In genomic region chr17:46628471-46628790, GRCm38 (mm10) we compare ENCODE assay signal across 8 mouse cellular contexts. TPM values are rescaled to one million over a fixed set of nuclear protein-coding genes. Genes with fewer than 3 reads are reported as not detected.
DNase-seq lines count a peak whose midpoint lies in the region; ATAC-seq lines count a peak whose summit lies in the region.

No protein-coding gene starts in this region.

- peak overlapping the region; percentile 99 for H3K9ac ChIP-seq in neural tube, embryonic 13.5 days

- peak overlapping the region; percentile 82 for H3K4me2 ChIP-seq in neural tube, embryonic 13.5 days

- under 1% methylated on average over 13 of the region's 13 CpGs for WGBS in limb, embryonic 10.5 days
- WGBS in neural tube, embryonic 13.5 days: under 1% methylated on average over 13 of the region's 13 CpGs

- peak; percentile 23 for ATAC-seq in neural tube, embryonic 13.5 days (ENCODE audit: low read depth)

- H3K36me3 ChIP-seq in limb, embryonic 10.5 days: peaks cover 19% of the 10 kb centered on the region
- peaks cover 30% of the 10 kb centered on the region for H3K36me3 ChIP-seq in neural tube, embryonic 13.5 days

- DNase-seq in cerebellum, adult 9-10 months: peak; percentile 44
- DNase-seq in cerebellum, adult 11 months: no peak
- peak; percentile 31 for DNase-seq in ovary, postnatal 14 days (ENCODE audit: low spot score)
- DNase-seq in ovary, postnatal 36 days (ENCODE audit: low spot score): no peak
- no peak for DNase-seq in limb, embryonic 10.5 days (ENCODE audit: low spot score)
- DNase-seq in thymus, postnatal 0 days (ENCODE audit: low spot score): no peak
- DNase-seq in layer of hippocampus, postnatal 25 days (ENCODE audit: extremely low spot score in 1 of 2, low spot score in 1 of 2): no peak

- peaks cover 82% of the 10 kb centered on the region for H3K4me1 ChIP-seq in limb, embryonic 10.5 days
- peaks cover 66% of the 10 kb centered on the region for H3K4me1 ChIP-seq in neural tube, embryonic 13.5 days (replicated peaks)

- H3K4me3 ChIP-seq in limb, embryonic 10.5 days: peak overlapping the region; percentile 99
- peak overlapping the region; percentile 98 for H3K4me3 ChIP-seq in neural tube, embryonic 13.5 days

- H3K9me3 ChIP-seq in limb, embryonic 10.5 days (replicated peaks): no peaks in the 10 kb centered on the region
- no peaks in the 10 kb centered on the region for H3K9me3 ChIP-seq in neural tube, embryonic 13.5 days

- no peaks in the 10 kb centered on the region for H3K27me3 ChIP-seq in limb, embryonic 10.5 days (ENCODE audit: low read depth, poor library complexity, severe bottlenecking)
- no peaks in the 10 kb centered on the region for H3K27me3 ChIP-seq in neural tube, embryonic 13.5 days

- peak overlapping the region; percentile 98 for H3K27ac ChIP-seq in limb, embryonic 10.5 days
- H3K27ac ChIP-seq in neural tube, embryonic 13.5 days (replicated peaks): peak overlapping the region; percentile 93

RNA-seq across cellular contexts. Expression of gene Ptk7, which starts 0.9 kb away (rescaled TPM):
- 102 and 142 TPM in 2 replicates for polyA plus RNA-seq in limb, embryonic 10.5 days (2016; fragmentation: Nextera tagmentation; extraction: Ambion mirVana)
- polyA plus RNA-seq in neural tube, embryonic 13.5 days (2015; fragmentation: Nextera tagmentation; extraction: Ambion mirVana): 38.7 and 41.3 TPM in 2 replicates
- 24.7 and 25.1 TPM in 2 replicates for polyA plus RNA-seq in thymus, postnatal 0 days (2015; fragmentation: Nextera tagmentation; extraction: Ambion mirVana)
- 1 to 10 TPM; 8.9 to 9.4 TPM for total RNA-seq in layer of hippocampus, postnatal 25 days (2021)

RNA-seq across cellular contexts. Expression of gene Klc4, which starts 17.4 kb away (rescaled TPM):
- 23.6 and 28.8 TPM in 2 replicates for polyA plus RNA-seq in limb, embryonic 10.5 days (2016; fragmentation: Nextera tagmentation; extraction: Ambion mirVana)
- 41.8 and 45.3 TPM in 2 replicates for polyA plus RNA-seq in neural tube, embryonic 13.5 days (2015; fragmentation: Nextera tagmentation; extraction: Ambion mirVana)
- polyA plus RNA-seq in thymus, postnatal 0 days (2015; fragmentation: Nextera tagmentation; extraction: Ambion mirVana): 17.7 and 18.4 TPM in 2 replicates
- 10 to 100 TPM; 16.8 to 17.0 TPM for total RNA-seq in layer of hippocampus, postnatal 25 days (2021)

RNA-seq across cellular contexts. Expression of gene Mrpl2, which starts 17.6 kb away (rescaled TPM):
- 140 and 144 TPM in 2 replicates for polyA plus RNA-seq in limb, embryonic 10.5 days (2016; fragmentation: Nextera tagmentation; extraction: Ambion mirVana)
- 63.2 and 70.1 TPM in 2 replicates for polyA plus RNA-seq in neural tube, embryonic 13.5 days (2015; fragmentation: Nextera tagmentation; extraction: Ambion mirVana)
- 110 and 113 TPM in 2 replicates for polyA plus RNA-seq in thymus, postnatal 0 days (2015; fragmentation: Nextera tagmentation; extraction: Ambion mirVana)
- 10 to 100 TPM; 51.5 to 57.4 TPM for total RNA-seq in layer of hippocampus, postnatal 25 days (2021)

RNA-seq across cellular contexts. Expression of gene Cul7, which starts 21.7 kb away (rescaled TPM):
- 40.3 and 48.0 TPM in 2 replicates for polyA plus RNA-seq in limb, embryonic 10.5 days (2016; fragmentation: Nextera tagmentation; extraction: Ambion mirVana)
- 40.0 and 41.7 TPM in 2 replicates for polyA plus RNA-seq in neural tube, embryonic 13.5 days (2015; fragmentation: Nextera tagmentation; extraction: Ambion mirVana)
- polyA plus RNA-seq in thymus, postnatal 0 days (2015; fragmentation: Nextera tagmentation; extraction: Ambion mirVana): 14.0 and 16.0 TPM in 2 replicates
- total RNA-seq in layer of hippocampus, postnatal 25 days (2021): 10 to 100 TPM; 19.7 to 20.9 TPM

RNA-seq across cellular contexts. Expression of gene Rrp36, which starts 45.7 kb away (rescaled TPM):
- 70.8 and 72.5 TPM in 2 replicates for polyA plus RNA-seq in limb, embryonic 10.5 days (2016; fragmentation: Nextera tagmentation; extraction: Ambion mirVana)
- polyA plus RNA-seq in neural tube, embryonic 13.5 days (2015; fragmentation: Nextera tagmentation; extraction: Ambion mirVana): 47.7 and 53.5 TPM in 2 replicates
- 53.2 and 68.6 TPM in 2 replicates for polyA plus RNA-seq in thymus, postnatal 0 days (2015; fragmentation: Nextera tagmentation; extraction: Ambion mirVana)
- 10 to 100 TPM; 16.3 to 18.1 TPM for total RNA-seq in layer of hippocampus, postnatal 25 days (2021)

Comparison
In these comparisons a context has a peak if more than half of its experiments do, and no peak if none do; other contexts are left out.
1. DNase-seq: peak in cerebellum, adult 9-10 months (single experiment) and ovary, postnatal 14 days (single experiment); none in cerebellum, adult 11 months (single experiment), ovary, postnatal 36 days (single experiment), limb, embryonic 10.5 days (single experiment), thymus, postnatal 0 days (single experiment) and layer of hippocampus, postnatal 25 days (0 of 2).